Mouse (Mus musculus): ENCODE data around the gene Ank2.

GRCm38 (mm10) chr3:127459858-127460257 is 39.3 kb downstream of the Ank2 start:
- TF ChIP-seq GATA1 (IDR thresholded peaks at IDR 0.05; ENCODE audit: low read length): no peak
- no peak for TF ChIP-seq TAL1 (IDR thresholded peaks at IDR 0.05; ENCODE audit: low read length)
